Mouse (Mus musculus): ENCODE data around the gene Crxos. TPM values are rescaled to one million over a fixed set of nuclear protein-coding genes. Genes with fewer than 3 reads are reported as not detected.

The Crxos gene
- not detected in 2 replicates for polyA plus RNA-seq (2012; rRNA removed)

DNA sequence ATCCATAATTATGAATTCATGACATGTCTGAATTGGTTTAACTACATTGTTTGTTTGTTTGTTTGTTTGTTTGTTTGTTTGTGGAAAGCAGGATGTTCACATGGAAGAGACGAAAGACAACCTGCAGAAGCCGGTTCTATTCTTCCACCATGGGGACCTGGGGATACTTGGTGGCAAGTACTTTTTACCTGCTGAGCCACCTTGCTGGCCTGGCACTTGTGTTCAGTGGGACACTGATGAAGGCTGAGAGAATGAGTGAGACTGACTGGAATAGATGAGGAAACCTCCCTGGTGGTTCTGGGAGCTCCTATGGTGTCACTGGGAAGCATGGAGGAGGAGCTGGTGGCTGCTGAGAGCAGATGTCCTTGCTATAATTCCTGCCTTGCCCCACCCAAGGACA, at the start of gene Crxos:
Gene Crxos (plus strand): TSS at position 301 of the 400 bp plus-strand sequence.

DNA sequence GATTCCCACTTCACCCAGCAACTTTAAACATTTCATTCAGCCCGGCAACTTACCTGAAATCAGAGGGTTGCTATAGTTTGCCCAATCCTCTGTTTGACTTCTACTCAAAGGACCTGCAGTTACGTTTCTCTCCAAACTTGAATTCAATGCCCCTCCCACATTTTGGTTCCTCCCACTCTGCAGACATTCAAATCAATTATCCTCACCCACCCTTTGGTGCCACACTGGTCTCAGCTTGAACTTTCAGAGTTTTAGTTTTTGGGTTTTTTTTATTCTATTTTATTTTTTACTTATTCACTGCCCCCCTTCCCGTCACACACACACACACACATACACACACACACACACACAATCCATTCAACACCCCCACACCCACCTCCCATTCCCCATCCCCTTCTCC, 42.8 kb upstream of the Crxos start, which contains the start of gene Obox6:
Gene Obox6 (minus strand): TSS at position 101 of the 400 bp plus-strand sequence.

GRCm38 (mm10) chr7:15879756-15880155, 2.7 kb upstream of the Crxos start, which contains the start of gene Crx:
TSS of gene Crx (minus strand) at chr7:15879968.

GRCm38 (mm10) chr7:15922220-15922773, 39.9 kb downstream of the Crxos start, which contains the start of gene Selenow:
TSS of gene Selenow (minus strand) at chr7:15922402.

DNA sequence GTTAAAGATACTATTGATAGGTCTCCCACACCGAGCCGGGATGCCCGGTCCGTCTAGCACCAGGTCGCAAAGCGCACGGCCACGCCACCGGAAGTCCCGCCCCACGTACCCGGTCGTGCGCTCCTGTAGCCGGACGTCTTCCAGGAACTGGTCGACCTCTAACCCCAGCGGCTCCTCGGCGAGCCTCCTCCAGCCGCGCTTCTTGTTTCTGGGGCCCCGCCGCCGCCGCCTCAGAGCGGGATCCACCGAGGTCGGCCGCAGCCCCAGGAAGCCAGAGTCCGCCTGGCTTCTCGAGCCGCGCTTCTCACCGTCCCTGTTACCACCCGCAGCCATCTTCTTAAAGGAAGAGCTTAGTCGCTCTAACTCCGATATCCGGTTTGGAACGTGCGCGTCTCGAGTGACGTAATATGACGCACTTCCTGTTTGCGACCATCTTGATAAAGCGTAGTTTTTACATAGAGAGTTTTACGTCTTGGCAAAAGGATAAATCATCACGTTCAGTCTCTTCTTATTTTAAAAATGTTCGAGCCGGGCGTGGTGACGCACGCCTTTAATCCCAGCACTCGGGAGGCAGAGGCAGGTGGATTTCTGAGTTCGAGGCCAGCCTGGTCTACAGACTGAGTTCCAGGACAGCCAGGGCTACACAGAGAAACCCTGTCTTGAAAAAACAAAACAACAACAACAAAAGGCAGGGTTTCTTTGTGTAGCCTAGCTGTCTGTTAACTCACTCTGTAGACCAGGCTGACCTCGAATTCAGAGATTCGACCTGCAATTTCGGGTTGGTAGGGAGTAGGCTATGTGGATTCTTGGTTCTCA, 63.5 kb downstream of the Crxos start, which contains the start of gene Nop53:
Gene Nop53 (minus strand): TSS at position 354 of the 816 bp plus-strand sequence.

Other genes starting within 250 kb of the Crxos start
- gene Obox3, start 242.7 kb upstream of the Crxos start, polyA plus RNA-seq (2012; rRNA removed): not detected in 2 replicates
- not detected in 2 replicates for gene Obox5, start 132.5 kb upstream of the Crxos start, polyA plus RNA-seq (2012; rRNA removed)
- not detected in 2 replicates for gene Obox6, start 42.9 kb upstream of the Crxos start, polyA plus RNA-seq (2012; rRNA removed)
- gene Crx, start 2.6 kb upstream of the Crxos start, polyA plus RNA-seq (2012; rRNA removed): not detected in 2 replicates
- gene Selenow, start 39.8 kb downstream of the Crxos start, polyA plus RNA-seq (2012; rRNA removed): 138 and 184 TPM in 2 replicates
- gene Nop53, start 63.5 kb downstream of the Crxos start, polyA plus RNA-seq (2012; rRNA removed): 35.0 and 43.3 TPM in 2 replicates
- gene Ehd2, start 85.0 kb downstream of the Crxos start, polyA plus RNA-seq (2012; rRNA removed): 27.5 and 29.2 TPM in 2 replicates
- gene Bicra, start 165.3 kb downstream of the Crxos start, polyA plus RNA-seq (2012; rRNA removed): 8.9 and 11.6 TPM in 2 replicates
- 0.01 TPM in 1 of 2 replicates, not detected in the other for gene Zfp541, start 179.2 kb downstream of the Crxos start, polyA plus RNA-seq (2012; rRNA removed)
- gene Napa, start 215.8 kb downstream of the Crxos start, polyA plus RNA-seq (2012; rRNA removed): 109 and 126 TPM in 2 replicates
- gene Kptn, start 237.3 kb downstream of the Crxos start, polyA plus RNA-seq (2012; rRNA removed): 9.2 and 12.5 TPM in 2 replicates
- gene Slc8a2, start 247.2 kb downstream of the Crxos start, polyA plus RNA-seq (2012; rRNA removed): 2.0 and 2.7 TPM in 2 replicates